Mouse (Mus musculus): Measurements from ENCODE around the gene Gm128.

GRCm38 (mm10) chr3:95195772-95196171 is 45.6 kb downstream of the Gm128 start:
- TF ChIP-seq CTCF (IDR thresholded peaks at IDR 0.05; ENCODE audit: extremely low read depth, insufficient read depth, low read length) (no peak), POLR2A (IDR thresholded peaks at IDR 0.05; ENCODE audit: extremely low read depth, insufficient read depth, low read length) (no peak)
